Mouse (Mus musculus): ENCODE results near the gene Itprip. TPM values are rescaled to one million over a fixed set of nuclear protein-coding genes. Genes with fewer than 3 reads are reported as not detected.

Itprip gene
- polyA plus RNA-seq, 1 experiment: 0.18 TPM

DNA sequence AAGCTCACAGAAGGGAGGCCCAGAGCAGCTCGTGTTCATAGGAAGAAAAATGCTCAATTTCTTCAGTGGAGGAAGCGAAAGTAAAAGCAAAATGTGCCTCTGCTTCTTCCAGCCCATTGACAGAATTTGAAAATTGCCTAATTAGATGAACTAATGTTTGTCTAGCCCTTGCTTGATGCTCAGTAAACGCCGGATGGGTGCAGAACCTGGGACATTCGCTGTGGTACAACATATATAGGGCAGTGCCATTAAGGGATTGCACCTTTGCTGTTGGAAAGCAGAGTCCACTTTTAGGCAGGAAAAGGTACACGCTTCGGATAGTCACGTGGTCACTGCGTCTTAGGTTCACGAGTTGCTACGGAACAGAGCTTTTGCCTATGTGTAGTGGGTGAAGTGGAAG, 17.4 kb upstream of the Itprip start:
- Histone ChIP-seq H3K4me3 (replicated peaks) (no peak overlapping the region), H3K36me3 (ENCODE audit: control insufficient read depth) (no peaks in the 10 kb centered on the region), H3K27me3 (ENCODE audit: control insufficient read depth) (peaks cover 31% of the 10 kb centered on the region), H3K4me1 (ENCODE audit: control insufficient read depth) (peaks cover 7% of the 10 kb centered on the region), H3K9me3 (ENCODE audit: control insufficient read depth, low read length) (no peaks in the 10 kb centered on the region)
- TF ChIP-seq TAL1 (IDR thresholded peaks at IDR 0.05; ENCODE audit: low read length): no peak
- no peak for TF ChIP-seq GATA1 (IDR thresholded peaks at IDR 0.05; ENCODE audit: low read length)

DNA sequence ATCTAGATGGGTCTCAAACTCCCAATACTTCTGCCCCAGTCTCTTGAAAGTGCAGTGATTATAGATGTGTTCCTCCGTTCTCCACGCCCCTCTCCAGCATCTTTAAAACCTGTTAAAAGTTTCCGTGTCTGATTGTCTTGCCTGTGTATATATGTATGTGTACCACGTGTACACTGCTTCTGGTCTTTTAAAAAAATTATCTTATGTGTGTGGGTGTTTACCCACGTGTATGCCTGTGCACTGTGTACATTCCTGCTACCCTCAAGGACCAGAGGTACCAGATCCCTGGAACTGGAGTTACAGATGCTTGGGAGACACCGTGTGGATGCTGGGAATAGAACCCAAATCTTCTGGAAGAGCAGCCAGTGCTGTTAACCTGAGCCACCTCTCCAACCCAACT, 16.4 kb upstream of the Itprip start:
- TF ChIP-seq GATA1 (IDR thresholded peaks at IDR 0.05; ENCODE audit: low read length) (no peak), TAL1 (IDR thresholded peaks at IDR 0.05; ENCODE audit: low read length) (no peak)
- Histone ChIP-seq H3K27me3 (ENCODE audit: control insufficient read depth) (peaks cover 31% of the 10 kb centered on the region), H3K4me1 (ENCODE audit: control insufficient read depth) (peaks cover 7% of the 10 kb centered on the region), H3K4me3 (replicated peaks) (no peak overlapping the region), H3K36me3 (ENCODE audit: control insufficient read depth) (no peaks in the 10 kb centered on the region), H3K9me3 (ENCODE audit: control insufficient read depth, low read length) (no peaks in the 10 kb centered on the region)

DNA sequence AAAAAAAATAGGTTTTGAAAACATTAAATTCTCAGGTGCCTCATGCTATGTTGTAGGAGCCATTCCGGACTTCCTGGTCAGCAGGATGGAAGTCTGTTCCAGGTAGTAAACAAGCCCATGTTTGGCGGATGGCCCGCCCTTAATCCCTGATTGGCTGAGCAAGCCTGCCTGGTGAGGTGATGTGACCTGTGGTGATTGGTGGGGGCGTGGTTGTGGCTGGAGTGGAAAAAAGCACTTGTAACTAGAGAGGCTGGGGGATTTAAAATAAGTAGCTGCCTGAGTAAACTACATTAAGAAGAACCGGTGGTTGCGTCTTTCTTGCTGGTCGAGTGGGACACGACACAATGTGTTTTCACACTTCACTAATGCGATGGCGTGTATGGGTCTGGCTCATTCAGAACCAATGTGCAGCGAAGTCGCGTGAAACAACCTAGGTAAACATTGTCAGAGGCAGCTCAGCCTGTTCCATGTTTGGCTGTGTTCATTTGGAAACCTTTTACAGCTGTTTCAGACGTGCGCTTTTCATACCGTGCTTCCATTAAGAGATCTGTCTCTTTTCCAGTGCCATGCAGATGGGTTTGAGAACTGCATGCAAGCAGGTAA, 15.6 kb upstream of the Itprip start:
- peaks cover 28% of the 10 kb centered on the region for H3K27me3 ChIP-seq (ENCODE audit: control insufficient read depth)
- no peaks in the 10 kb centered on the region for H3K9me3 ChIP-seq (ENCODE audit: control insufficient read depth, low read length)
- no peaks in the 10 kb centered on the region for H3K36me3 ChIP-seq (ENCODE audit: control insufficient read depth)
- peaks cover 7% of the 10 kb centered on the region for H3K4me1 ChIP-seq (ENCODE audit: control insufficient read depth)
- TF ChIP-seq GATA1 (IDR thresholded peaks at IDR 0.05; ENCODE audit: low read length) (no peak), TAL1 (IDR thresholded peaks at IDR 0.05; ENCODE audit: low read length) (no peak)
- H3K4me3 ChIP-seq (replicated peaks): no peak overlapping the region

DNA sequence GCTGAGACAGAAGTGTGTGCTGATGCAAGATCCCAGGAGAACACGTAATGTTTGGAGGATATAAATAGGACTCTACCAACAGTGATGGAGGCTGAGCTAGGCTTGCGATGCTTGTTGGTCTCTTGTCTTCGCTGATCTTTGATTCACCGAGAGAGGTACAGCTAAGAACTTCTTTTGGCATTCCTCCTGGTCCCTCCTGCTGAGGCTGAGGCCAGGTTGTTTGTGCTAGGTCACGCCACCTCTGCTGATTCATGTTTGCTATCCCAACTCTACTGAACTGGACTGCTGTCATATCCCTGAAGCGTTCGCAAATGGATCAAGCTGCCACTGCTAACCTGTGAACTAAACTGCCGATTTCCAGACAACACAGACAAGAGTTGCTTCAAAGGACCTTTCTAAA, 15.0 kb upstream of the Itprip start:
- H3K9me3 ChIP-seq (ENCODE audit: control insufficient read depth, low read length): no peaks in the 10 kb centered on the region
- H3K4me1 ChIP-seq (ENCODE audit: control insufficient read depth): peaks cover 7% of the 10 kb centered on the region
- no peaks in the 10 kb centered on the region for H3K36me3 ChIP-seq (ENCODE audit: control insufficient read depth)
- peaks cover 27% of the 10 kb centered on the region for H3K27me3 ChIP-seq (ENCODE audit: control insufficient read depth)
- TF ChIP-seq GATA1 (IDR thresholded peaks at IDR 0.05; ENCODE audit: low read length): no peak
- no peak for TF ChIP-seq TAL1 (IDR thresholded peaks at IDR 0.05; ENCODE audit: low read length)
- H3K4me3 ChIP-seq (replicated peaks): no peak overlapping the region

DNA sequence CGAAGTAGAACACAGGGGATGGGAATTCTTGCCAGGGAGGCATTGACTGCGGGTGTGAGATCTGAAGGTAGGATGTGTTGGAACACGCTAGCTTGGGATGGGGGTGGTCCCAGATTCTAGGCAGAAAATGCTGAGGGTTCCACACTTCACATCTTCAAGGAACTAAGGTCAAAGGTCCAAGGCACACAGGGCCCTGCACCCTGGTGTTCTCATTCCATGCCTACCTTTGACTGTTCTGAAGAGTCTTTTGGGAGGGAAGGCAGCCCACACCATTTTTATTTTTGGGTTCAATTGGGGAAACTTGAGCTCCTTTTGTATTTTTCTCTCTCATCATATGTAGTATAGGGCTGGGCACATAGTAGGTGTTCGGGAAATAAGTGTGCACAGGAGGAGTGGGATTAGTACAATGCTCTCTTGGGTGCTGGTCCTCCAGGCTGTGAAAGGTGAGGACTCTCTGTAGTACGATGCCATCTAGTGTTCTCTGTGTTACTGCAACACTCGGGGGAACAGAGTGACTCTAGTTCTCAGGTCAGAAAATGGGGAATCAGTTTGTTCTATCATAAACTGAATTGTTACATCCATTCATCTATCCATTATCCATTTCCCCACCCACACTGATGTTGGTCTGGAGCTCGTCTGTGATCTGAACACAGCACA, 13.0 kb upstream of the Itprip start:
- no peak for TF ChIP-seq GATA1 (IDR thresholded peaks at IDR 0.05; ENCODE audit: low read length)
- no peak for TF ChIP-seq TAL1 (IDR thresholded peaks at IDR 0.05; ENCODE audit: low read length)
- no peaks in the 10 kb centered on the region for H3K36me3 ChIP-seq (ENCODE audit: control insufficient read depth)
- H3K4me1 ChIP-seq (ENCODE audit: control insufficient read depth): no peaks in the 10 kb centered on the region
- no peaks in the 10 kb centered on the region for H3K9me3 ChIP-seq (ENCODE audit: control insufficient read depth, low read length)
- peaks cover 9% of the 10 kb centered on the region for H3K27me3 ChIP-seq (ENCODE audit: control insufficient read depth)
- H3K4me3 ChIP-seq (replicated peaks): no peak overlapping the region

DNA sequence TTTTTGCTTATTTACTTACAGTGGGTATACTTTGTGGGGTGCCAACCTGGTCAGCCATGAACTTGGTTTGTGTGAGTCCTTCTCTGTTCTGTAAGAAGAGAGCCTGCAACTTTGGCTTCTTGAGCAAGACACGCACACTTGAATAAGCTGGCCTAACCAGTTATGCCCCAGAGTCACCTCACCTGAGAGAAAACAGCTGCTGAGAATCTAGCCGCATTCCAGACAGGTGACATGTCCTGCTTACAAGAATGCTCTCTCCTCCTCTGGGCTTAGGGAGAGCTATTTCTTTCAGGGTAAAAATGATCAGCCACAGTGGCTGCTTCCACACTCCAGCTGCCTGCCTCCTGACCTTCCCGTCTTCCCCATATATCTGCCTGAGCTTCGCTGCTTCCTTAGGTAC, 9.9 kb upstream of the Itprip start:
- Histone ChIP-seq H3K4me1 (ENCODE audit: control insufficient read depth) (no peaks in the 10 kb centered on the region), H3K4me3 (replicated peaks) (no peak overlapping the region), H3K36me3 (ENCODE audit: control insufficient read depth) (no peaks in the 10 kb centered on the region), H3K9me3 (ENCODE audit: control insufficient read depth, low read length) (peaks cover 3% of the 10 kb centered on the region; the same call in 1 of the 2 replicates), H3K27me3 (ENCODE audit: control insufficient read depth) (no peaks in the 10 kb centered on the region)
- no peak for TF ChIP-seq TAL1 (IDR thresholded peaks at IDR 0.05; ENCODE audit: low read length)
- TF ChIP-seq GATA1 (IDR thresholded peaks at IDR 0.05; ENCODE audit: low read length): no peak

DNA sequence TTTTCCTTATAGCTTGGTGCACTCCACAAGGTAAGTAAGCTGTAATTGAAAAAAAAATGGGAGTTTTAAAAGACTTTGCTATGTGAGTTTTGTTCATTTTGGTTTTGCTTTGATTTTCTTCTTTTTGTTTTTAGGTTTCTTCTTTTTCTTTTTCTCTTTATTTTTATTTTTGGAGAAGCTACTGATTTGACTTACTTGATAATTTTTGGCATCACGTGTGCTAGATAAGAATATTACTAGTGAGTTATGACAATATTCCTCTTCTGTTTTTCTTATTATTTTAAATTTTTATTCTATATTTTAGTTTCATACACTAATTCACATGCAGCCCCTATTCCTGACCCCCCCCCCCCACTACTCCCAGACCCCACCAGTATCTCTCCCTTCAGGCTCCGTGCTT, 7.9 kb upstream of the Itprip start:
- no peak overlapping the region for H3K4me3 ChIP-seq (replicated peaks)
- peaks cover 3% of the 10 kb centered on the region; the same call in 1 of the 2 replicates for H3K9me3 ChIP-seq (ENCODE audit: control insufficient read depth, low read length)
- no peaks in the 10 kb centered on the region for H3K27me3 ChIP-seq (ENCODE audit: control insufficient read depth)
- TF ChIP-seq GATA1 (IDR thresholded peaks at IDR 0.05; ENCODE audit: low read length) (no peak), TAL1 (IDR thresholded peaks at IDR 0.05; ENCODE audit: low read length) (no peak)
- no peaks in the 10 kb centered on the region for H3K4me1 ChIP-seq (ENCODE audit: control insufficient read depth)
- no peaks in the 10 kb centered on the region for H3K36me3 ChIP-seq (ENCODE audit: control insufficient read depth)

DNA sequence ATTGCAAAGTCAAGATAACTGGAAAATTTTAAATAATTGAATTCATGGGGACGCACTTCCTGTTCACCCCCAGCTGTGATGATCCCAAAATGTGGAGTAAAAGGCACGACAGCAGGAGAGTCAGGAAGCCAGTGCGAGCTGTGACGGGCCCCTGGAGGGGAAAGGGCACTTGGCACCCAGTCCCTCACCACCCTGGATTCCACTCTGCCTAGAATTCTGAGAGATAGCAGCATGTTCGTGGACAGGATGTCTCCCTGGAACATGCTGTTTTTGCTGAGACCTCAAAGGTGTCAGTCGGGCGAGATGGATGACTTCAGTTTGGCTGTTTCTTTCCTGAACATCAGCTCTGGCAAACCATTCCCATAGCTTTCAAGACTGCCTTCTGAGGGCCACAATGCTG, 6.7 kb upstream of the Itprip start:
- Histone ChIP-seq H3K36me3 (ENCODE audit: control insufficient read depth) (no peaks in the 10 kb centered on the region), H3K9me3 (ENCODE audit: control insufficient read depth, low read length) (peaks cover 3% of the 10 kb centered on the region; the same call in 1 of the 2 replicates), H3K4me3 (replicated peaks) (no peak overlapping the region), H3K4me1 (ENCODE audit: control insufficient read depth) (no peaks in the 10 kb centered on the region), H3K27me3 (ENCODE audit: control insufficient read depth) (no peaks in the 10 kb centered on the region)
- TF ChIP-seq TAL1 (IDR thresholded peaks at IDR 0.05; ENCODE audit: low read length) (no peak), GATA1 (IDR thresholded peaks at IDR 0.05; ENCODE audit: low read length) (no peak)

DNA sequence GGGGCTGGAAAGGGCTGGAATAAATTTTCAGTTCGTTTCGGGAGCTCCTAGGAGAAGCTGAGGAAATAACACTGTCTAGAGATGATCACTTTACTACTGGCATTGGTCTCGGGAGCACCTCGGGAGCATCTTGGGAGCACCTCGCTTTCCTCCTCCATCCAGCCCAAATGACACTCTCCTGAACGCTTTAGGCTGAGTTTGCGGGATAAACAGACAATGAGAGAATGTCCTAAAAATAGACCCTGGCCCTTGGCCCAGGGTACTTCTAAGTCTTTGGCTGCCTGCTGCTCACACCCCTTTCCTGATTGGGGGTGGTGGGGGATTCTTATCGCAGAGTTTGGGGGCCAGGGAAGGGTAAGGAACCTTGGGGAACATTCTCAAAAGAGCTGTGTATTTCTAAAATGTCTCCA, 872 bp upstream of the Itprip start:
- no peaks in the 10 kb centered on the region for H3K9me3 ChIP-seq (ENCODE audit: control insufficient read depth, low read length)
- H3K36me3 ChIP-seq (ENCODE audit: control insufficient read depth): no peaks in the 10 kb centered on the region
- peaks cover 41% of the 10 kb centered on the region for H3K4me1 ChIP-seq (ENCODE audit: control insufficient read depth)
- H3K4me3 ChIP-seq (replicated peaks): peak overlapping the region; percentile 94
- peaks cover 7% of the 10 kb centered on the region; the same call in 1 of the 2 replicates for H3K27me3 ChIP-seq (ENCODE audit: control insufficient read depth)
- TF ChIP-seq GATA1 (IDR thresholded peaks at IDR 0.05; ENCODE audit: low read length) (no peak), TAL1 (IDR thresholded peaks at IDR 0.05; ENCODE audit: low read length) (no peak)
